Mouse (Mus musculus): ENCODE results near the gene Vapb.

The Vapb gene

GRCm38 (mm10) chr2:173734426-173734825 is 2.9 kb upstream of the Vapb start:
- DNase-seq (ENCODE audit: low read depth, low spot score) = no peak

GRCm38 (mm10) chr2:173738232-173738631 is 921 bp downstream of the Vapb start:
- no peak for DNase-seq (ENCODE audit: low read depth, low spot score)

- DNase-seq (ENCODE audit: low read depth, low spot score) = no peak
Observed at GRCm38 (mm10) chr2:173739107-173739506, 1.8 kb downstream of the Vapb start.

GRCm38 (mm10) chr2:173742090-173742489 is 4.8 kb downstream of the Vapb start:
- no peak for DNase-seq (ENCODE audit: low read depth, low spot score)

- no peak for DNase-seq (ENCODE audit: low read depth, low spot score)
Observed at GRCm38 (mm10) chr2:173742744-173743143, 5.4 kb downstream of the Vapb start.

GRCm38 (mm10) chr2:173744070-173744815 is 6.9 kb downstream of the Vapb start:
- DNase-seq (ENCODE audit: low read depth, low spot score) = no peak

- DNase-seq (ENCODE audit: low read depth, low spot score) = no peak
Observed at GRCm38 (mm10) chr2:173748961-173749659, 11.8 kb downstream of the Vapb start.

- no peak for DNase-seq (ENCODE audit: low read depth, low spot score)
Observed at GRCm38 (mm10) chr2:173755433-173756144, 18.3 kb downstream of the Vapb start.

- DNase-seq (ENCODE audit: low read depth, low spot score) = no peak
Observed at GRCm38 (mm10) chr2:173757624-173758155, 20.4 kb downstream of the Vapb start.

GRCm38 (mm10) chr2:173760607-173761006 is 23.3 kb downstream of the Vapb start:
- DNase-seq (ENCODE audit: low read depth, low spot score) = no peak

- no peak for DNase-seq (ENCODE audit: low read depth, low spot score)
Observed at GRCm38 (mm10) chr2:173764629-173765028, 27.3 kb downstream of the Vapb start.

GRCm38 (mm10) chr2:173767959-173768595 is 30.8 kb downstream of the Vapb start:
- no peak for DNase-seq (ENCODE audit: low read depth, low spot score)

GRCm38 (mm10) chr2:173769183-173769582 is 31.9 kb downstream of the Vapb start:
- DNase-seq (ENCODE audit: low read depth, low spot score) = no peak

- no peak for DNase-seq (ENCODE audit: low read depth, low spot score)
Observed at GRCm38 (mm10) chr2:173770620-173771019, 33.3 kb downstream of the Vapb start.

GRCm38 (mm10) chr2:173771706-173772105 is 34.4 kb downstream of the Vapb start:
- DNase-seq (ENCODE audit: low read depth, low spot score) = no peak

GRCm38 (mm10) chr2:173775556-173775955 is 38.2 kb downstream of the Vapb start:
- DNase-seq (ENCODE audit: low read depth, low spot score) = no peak

- no peak for DNase-seq (ENCODE audit: low read depth, low spot score)
Observed at GRCm38 (mm10) chr2:173776108-173776507, 38.8 kb downstream of the Vapb start.

GRCm38 (mm10) chr2:173780931-173781330 is 43.6 kb downstream of the Vapb start:
- DNase-seq (ENCODE audit: low read depth, low spot score) = no peak

GRCm38 (mm10) chr2:173784366-173784765 is 47.1 kb downstream of the Vapb start:
- DNase-seq (ENCODE audit: low read depth, low spot score) = no peak

- no peak for DNase-seq (ENCODE audit: low read depth, low spot score)
Observed at GRCm38 (mm10) chr2:173784884-173785283, 47.6 kb downstream of the Vapb start.

- DNase-seq (ENCODE audit: low read depth, low spot score) = no peak
Observed at GRCm38 (mm10) chr2:173789945-173790804, 52.9 kb downstream of the Vapb start.

Measured in telencephalon, adult 2 months (tissue).